Mouse (Mus musculus) forebrain, postnatal 0 days (tissue): ENCODE results near the gene Kcnj9. TPM values are rescaled to one million over a fixed set of nuclear protein-coding genes. Genes with fewer than 3 reads are reported as not detected.
A peak's percentile ranks its signal among the peaks of the same experiment; 100 is the strongest.

Experiments
- ATAC-seq: fragments of 200-750 bp; cut with Nextera tagmentation; 2 replicates; pipeline ENCODE4 v1.8.0; 2017; ENCODE audit warnings: mild to moderate bottlenecking, moderate library complexity
- DNase-seq: peaks from one replicate; pipeline ENCODE4 v3.0.0-alpha.2; 2015
- H3K27ac ChIP-seq: fragments of 300-500 bp; sonication (generic); 2 replicates; pipeline ENCODE4 v1.5.1; 2014; ENCODE audit warnings: low read depth, mild to moderate bottlenecking, antibody characterized with exemption, low read length, moderate library complexity, mixed read lengths
- H3K27me3 ChIP-seq: fragments of 300-500 bp; sonication (generic); 2 replicates; pipeline ENCODE4 v1.6.1; 2014; ENCODE audit warnings: mild to moderate bottlenecking, low read length, mixed read lengths; ENCODE audit not compliant: insufficient read depth
- H3K36me3 ChIP-seq: fragments of 300-500 bp; sonication (generic); 2 replicates; pipeline ENCODE4 v1.6.1; 2014; ENCODE audit warnings: mild to moderate bottlenecking, moderate library complexity; ENCODE audit not compliant: insufficient read depth
- H3K4me1 ChIP-seq: fragments of 300-500 bp; sonication (generic); 2 replicates; pipeline ENCODE4 v1.6.1; 2014; ENCODE audit warnings: antibody characterized with exemption; ENCODE audit not compliant: insufficient read depth
- H3K4me2 ChIP-seq: fragments of 300-500 bp; sonication (generic); 2 replicates; pipeline ENCODE4 v1.6.1; 2014; ENCODE audit warnings: low read depth, mild to moderate bottlenecking, moderate library complexity
- H3K4me3 ChIP-seq: fragments of 300-500 bp; sonication (generic); 2 replicates; pipeline ENCODE4 v1.5.1; 2014; ENCODE audit warnings: low read depth, low read length, mixed read lengths
- H3K9ac ChIP-seq: fragments of 300-500 bp; sonication (generic); 2 replicates; pipeline ENCODE4 v1.6.1; 2014; ENCODE audit warnings: mild to moderate bottlenecking
- H3K9me3 ChIP-seq: fragments of 300-500 bp; sonication (generic); 2 replicates; pipeline ENCODE4 v1.6.1; 2016; ENCODE audit warnings: low read length
- CTCF ChIP-seq: sonication (generic); IDR thresholded peaks from 2 replicates; pipeline ENCODE4 v1.5.1; 2016; ENCODE audit warnings: antibody characterized with exemption, control low read depth, low read depth
- WGBS: fragments of 180-500 bp; shearing (Covaris S2); extraction: QIAGEN DNeasy Blood & Tissue Kit; methylation state at CpG from one replicate; pipeline ENCODE4 v1.1.7; 2014; 5-methylcytosine and 5-hydroxymethylcytosine counted together
- polyA plus RNA-seq: library from polyadenylated mRNA; unstranded; fragments of >200 nt; fragmentation: Nextera tagmentation; extraction: Ambion mirVana; gene quantifications from 2 replicates; pipeline ENCODE4 v1.2.1, GENCODE M21; 2015
- total RNA-seq: library from RNA; depleted of rRNA; stranded (reverse); fragments of >200 nt; gene quantifications from 2 replicates; pipeline ENCODE4 v1.2.3, GENCODE M21; 2014

Kcnj9 gene
- total and polyA plus RNA-seq, 2 experiments from 2014 or later = 4.8 to 7.5 TPM

DNA sequence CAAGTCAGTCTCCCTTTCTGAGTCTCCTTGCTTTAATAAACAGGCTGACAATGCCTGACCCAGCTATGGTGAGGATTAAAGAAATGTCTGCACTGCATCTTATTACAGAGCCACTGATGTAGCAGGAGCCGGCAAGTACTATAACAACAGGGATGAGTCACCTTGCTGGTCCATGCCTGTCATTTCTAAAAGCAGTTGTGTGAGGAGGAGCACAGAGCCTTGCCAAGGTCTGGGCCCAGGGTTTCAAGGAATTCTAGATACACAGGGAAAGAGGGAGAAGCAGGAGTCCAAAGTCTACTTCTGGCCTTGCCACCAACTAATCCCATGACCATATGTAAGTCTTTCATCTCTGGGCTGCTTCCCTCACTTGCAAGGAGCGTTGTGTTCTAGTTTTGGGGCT is 36.2 kb downstream of the Kcnj9 start:
- no peak for TF ChIP-seq CTCF
- 87% methylated on average over 2 of the region's 2 CpGs for WGBS
- ATAC-seq (no peak), DNase-seq (no peak)
- H3K4me2 ChIP-seq = no peak overlapping the region
- H3K4me1 ChIP-seq = no peaks in the 10 kb centered on the region
- H3K9ac ChIP-seq = no peak overlapping the region
- H3K36me3 ChIP-seq = 0 out of 2 replicates have a peak, but pooled peaks cover 3% of the 10 kb centered on the region
- H3K9me3 ChIP-seq = no peaks in the 10 kb centered on the region
- H3K27ac ChIP-seq = no peak overlapping the region
- no peaks in the 10 kb centered on the region for H3K27me3 ChIP-seq
- no peak overlapping the region for H3K4me3 ChIP-seq

DNA sequence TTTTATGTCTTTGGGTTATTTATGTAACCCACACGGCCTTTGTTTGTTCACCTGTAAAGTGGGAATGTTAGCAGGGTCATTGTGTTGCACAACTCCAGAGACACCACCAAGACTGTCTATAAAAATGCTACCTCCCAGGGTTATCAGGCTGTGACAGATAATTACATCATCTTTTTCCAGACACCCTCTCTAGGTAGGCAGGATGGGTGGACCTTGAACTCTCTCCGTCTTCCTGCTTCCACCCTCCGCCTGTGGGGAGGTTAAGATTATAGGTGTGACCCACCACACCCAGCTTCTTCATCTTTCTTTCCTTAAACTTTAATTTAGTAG is 39.5 kb downstream of the Kcnj9 start:
- DNase-seq (no peak), ATAC-seq (no peak)
- WGBS = 90% methylated on average over 3 of the region's 3 CpGs
- no peak overlapping the region for H3K4me2 ChIP-seq
- no peak for TF ChIP-seq CTCF
- no peak overlapping the region for H3K4me3 ChIP-seq
- 0 out of 2 replicates have a peak, but pooled peaks cover 3% of the 10 kb centered on the region for H3K36me3 ChIP-seq
- no peaks in the 10 kb centered on the region for H3K27me3 ChIP-seq
- no peaks in the 10 kb centered on the region for H3K9me3 ChIP-seq
- H3K4me1 ChIP-seq = no peaks in the 10 kb centered on the region
- H3K9ac ChIP-seq = no peak overlapping the region
- no peak overlapping the region for H3K27ac ChIP-seq

DNA sequence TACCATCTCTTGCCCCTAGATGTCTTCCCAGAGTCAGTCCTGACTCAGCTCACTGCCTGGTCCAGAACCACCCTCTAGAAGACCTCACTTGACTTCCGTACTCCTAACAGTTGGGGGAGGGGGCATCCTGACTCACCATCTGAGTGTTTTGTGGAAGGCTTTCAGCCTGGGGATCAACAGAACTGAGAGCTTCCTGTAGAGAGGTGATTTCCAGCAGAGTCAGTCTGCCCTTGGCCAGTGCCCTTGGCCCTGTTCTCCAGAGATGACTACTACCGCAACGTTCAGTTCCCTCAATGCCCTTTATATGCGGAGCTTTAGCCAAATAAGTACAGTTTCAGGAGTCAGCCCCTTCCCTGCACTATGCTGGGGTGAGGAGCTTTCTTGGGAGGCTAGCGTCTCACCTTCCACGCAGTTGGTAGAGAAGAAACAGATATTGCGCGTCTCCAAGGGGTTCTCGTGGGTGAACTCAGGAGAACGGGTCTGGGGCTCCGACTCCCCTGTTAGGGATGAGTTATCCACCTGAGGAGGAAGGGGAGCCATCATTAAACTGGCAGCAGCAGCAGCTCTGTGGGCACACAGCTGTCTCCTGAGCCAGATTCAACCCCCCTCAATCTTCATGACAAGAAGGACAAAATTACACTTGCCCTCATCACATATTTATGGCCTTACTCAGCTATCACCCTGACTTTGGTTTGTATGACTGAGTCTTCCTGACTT is 40.1 kb downstream of the Kcnj9 start:
- no peak overlapping the region for H3K9ac ChIP-seq
- 0 out of 2 replicates have a peak, but pooled peaks cover 3% of the 10 kb centered on the region for H3K36me3 ChIP-seq
- H3K27me3 ChIP-seq = no peaks in the 10 kb centered on the region
- no peaks in the 10 kb centered on the region for H3K4me1 ChIP-seq
- no peak for ATAC-seq
- no peak overlapping the region for H3K4me2 ChIP-seq
- no peaks in the 10 kb centered on the region for H3K9me3 ChIP-seq
- H3K27ac ChIP-seq = no peak overlapping the region
- TF ChIP-seq CTCF = no peak
- 90% methylated on average over 11 of the region's 11 CpGs for WGBS
- H3K4me3 ChIP-seq = no peak overlapping the region
- no peak for DNase-seq

DNA sequence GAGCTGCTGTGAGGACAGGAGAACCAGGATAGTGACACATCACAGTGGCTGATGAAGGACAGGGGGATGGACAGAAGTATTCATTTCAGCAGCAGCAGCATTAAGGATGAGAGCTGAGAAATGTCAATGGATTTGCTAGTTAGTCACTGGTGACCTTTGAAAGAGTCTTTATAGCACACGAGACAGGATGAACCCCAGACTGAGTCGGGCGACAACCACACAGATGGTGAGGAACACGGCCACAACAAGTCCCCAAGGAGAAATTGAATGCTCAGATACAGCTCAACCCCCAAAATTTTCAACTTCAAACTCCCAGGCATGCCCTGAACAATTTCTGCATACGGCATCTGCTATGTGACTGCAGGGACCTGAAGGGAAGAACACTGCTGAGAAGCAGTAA is 42.4 kb downstream of the Kcnj9 start:
- no peaks in the 10 kb centered on the region for H3K27me3 ChIP-seq
- no peak for TF ChIP-seq CTCF
- no peak overlapping the region for H3K4me3 ChIP-seq
- H3K4me2 ChIP-seq = no peak overlapping the region
- H3K9ac ChIP-seq = no peak overlapping the region
- H3K27ac ChIP-seq = no peak overlapping the region
- ATAC-seq (no peak), DNase-seq (no peak)
- no peaks in the 10 kb centered on the region for H3K4me1 ChIP-seq
- 95% methylated on average over 5 of the region's 5 CpGs for WGBS
- 0 out of 2 replicates have a peak, but pooled peaks cover 3% of the 10 kb centered on the region for H3K36me3 ChIP-seq
- H3K9me3 ChIP-seq = no peaks in the 10 kb centered on the region

DNA sequence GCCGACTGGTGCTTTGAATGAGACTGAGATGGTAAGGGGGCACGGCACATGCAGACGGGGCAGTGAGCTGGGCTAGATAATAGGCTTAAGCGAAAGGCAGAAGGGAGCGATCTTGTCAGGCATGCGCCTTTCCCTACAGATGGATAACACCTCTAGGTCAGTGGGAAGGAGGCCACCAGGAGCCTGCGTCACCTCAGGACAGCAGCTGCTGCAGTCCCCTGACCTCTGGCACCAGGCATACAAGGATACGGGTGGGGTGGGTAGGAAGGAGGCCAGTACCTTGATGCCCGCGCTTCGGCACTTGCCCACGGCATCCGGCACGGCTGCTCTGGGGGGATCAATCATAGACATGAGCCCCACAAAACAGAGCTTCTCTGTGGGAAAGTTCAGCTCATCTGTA is 44.9 kb downstream of the Kcnj9 start:
- DNase-seq (no peak), ATAC-seq (no peak)
- Histone ChIP-seq H3K27me3 (no peaks in the 10 kb centered on the region), H3K4me3 (no peak overlapping the region), H3K9me3 (no peaks in the 10 kb centered on the region), H3K27ac (no peak overlapping the region), H3K9ac (no peak overlapping the region), H3K36me3 (no peaks in the 10 kb centered on the region), H3K4me1 (no peaks in the 10 kb centered on the region), H3K4me2 (no peak overlapping the region)
- no peak for TF ChIP-seq CTCF
- WGBS = 90% methylated on average over 14 of the region's 14 CpGs

DNA sequence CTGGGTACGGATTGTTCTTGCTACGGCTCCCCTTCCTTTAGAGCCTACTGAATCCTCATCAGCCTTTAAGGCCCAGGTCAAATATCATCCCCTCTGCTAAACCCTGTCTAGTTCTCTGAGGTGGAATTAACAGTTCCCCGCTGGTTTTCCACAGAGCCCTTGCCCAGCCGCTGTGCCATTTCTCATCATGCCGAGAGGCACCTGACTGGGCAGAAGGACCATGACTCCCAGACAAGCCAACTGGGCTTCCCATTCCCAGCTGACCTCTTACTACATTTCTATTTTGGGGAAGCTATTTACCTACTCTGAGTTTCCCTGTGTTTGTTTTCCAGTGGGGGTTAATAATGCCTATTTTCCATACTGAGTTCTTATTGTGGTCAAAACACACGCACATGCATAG is 46.0 kb downstream of the Kcnj9 start:
- H3K4me2 ChIP-seq = no peak overlapping the region
- no peaks in the 10 kb centered on the region for H3K27me3 ChIP-seq
- no peaks in the 10 kb centered on the region for H3K36me3 ChIP-seq
- H3K9ac ChIP-seq = no peak overlapping the region
- H3K27ac ChIP-seq = no peak overlapping the region
- DNase-seq (no peak), ATAC-seq (no peak)
- 87% methylated on average over 6 of the region's 6 CpGs for WGBS
- no peaks in the 10 kb centered on the region for H3K9me3 ChIP-seq
- H3K4me1 ChIP-seq = no peaks in the 10 kb centered on the region
- H3K4me3 ChIP-seq = no peak overlapping the region
- no peak for TF ChIP-seq CTCF

DNA sequence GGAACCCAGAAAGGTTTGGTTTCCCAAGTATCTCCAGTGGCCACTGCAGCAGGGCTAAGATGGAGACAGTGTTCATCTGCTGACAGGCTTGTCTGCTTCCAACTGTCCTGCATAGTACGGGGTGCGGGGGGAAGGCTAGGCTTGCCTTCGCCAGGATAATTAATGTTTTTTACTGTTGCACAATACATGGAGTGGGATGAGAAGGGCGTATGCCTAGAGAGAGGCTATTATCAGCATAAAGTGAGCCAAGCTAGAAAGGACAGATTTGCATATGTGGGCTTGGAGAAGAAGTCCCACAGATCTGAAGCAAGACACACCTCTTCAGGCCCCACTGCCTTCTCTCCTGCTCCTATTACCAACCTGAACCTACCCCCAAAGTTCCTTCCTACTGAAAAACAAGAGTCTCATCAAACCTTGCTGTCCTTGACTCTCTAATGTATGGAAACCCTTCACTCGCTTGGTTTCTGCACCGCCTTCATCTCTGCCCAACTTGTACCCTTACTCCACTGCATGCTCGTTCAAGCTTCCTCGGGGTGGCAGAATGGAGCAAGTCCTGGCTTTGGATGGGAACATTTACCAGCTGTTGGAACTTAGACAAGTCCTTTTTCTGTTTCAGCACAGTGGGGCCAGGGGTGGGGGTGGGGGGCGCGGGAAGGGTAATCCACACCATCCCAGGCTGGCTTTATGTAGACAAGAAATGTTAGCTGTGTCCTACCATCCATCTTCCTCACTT is 47.4 kb downstream of the Kcnj9 start:
- H3K9me3 ChIP-seq = no peaks in the 10 kb centered on the region
- no peak overlapping the region for H3K4me2 ChIP-seq
- no peaks in the 10 kb centered on the region for H3K36me3 ChIP-seq
- no peak overlapping the region for H3K9ac ChIP-seq
- no peaks in the 10 kb centered on the region for H3K4me1 ChIP-seq
- H3K27ac ChIP-seq = no peak overlapping the region
- WGBS = 67% methylated on average over 10 of the region's 10 CpGs
- ATAC-seq = no peak
- TF ChIP-seq CTCF = peak; percentile 27; the same call in 1 of the 2 replicates
- H3K4me3 ChIP-seq = no peak overlapping the region
- no peaks in the 10 kb centered on the region for H3K27me3 ChIP-seq
- no peak for DNase-seq
